Mouse (Mus musculus): Measurements from ENCODE around the gene Gm10570.

Gene Gm10570

DNA sequence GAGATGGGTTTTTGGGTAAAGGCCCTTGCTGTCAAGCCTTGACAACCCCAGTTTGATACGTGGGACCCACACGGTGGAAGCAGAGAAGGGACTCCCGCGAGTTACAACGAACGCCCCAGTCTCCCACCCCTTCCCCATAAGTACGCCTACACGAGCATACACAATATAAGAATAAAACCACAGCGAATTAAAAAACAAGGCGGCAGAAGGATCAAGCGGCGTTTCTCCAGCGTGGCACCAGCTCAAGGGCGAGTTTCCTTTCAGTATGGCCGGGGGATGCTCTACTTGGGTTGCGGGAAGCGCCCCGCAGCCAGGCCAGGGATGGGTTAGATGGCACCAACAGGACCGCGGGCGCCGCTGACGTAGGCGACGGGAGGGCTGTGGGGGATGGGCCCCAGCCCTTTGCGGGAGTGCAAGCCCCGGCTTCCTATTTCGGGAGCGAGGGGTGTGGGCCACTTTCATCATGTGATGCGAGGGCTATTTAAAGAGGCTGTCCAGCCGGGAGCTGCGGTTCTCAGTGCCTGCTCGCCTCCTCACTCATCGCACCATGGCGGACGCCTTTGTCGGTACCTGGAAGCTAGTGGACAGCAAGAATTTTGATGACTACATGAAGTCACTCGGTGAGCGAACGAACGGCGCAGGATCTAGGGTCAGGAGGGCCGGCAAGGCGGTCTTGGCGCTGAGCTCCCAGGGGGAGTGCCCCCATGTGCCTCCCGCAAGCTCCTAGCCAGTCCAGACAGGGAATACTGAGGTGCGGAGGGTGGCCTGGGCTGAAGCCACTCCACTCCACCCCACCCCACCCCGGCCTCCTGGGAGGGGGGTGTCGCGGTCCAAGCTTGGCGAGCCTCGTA lies at the start of gene Gm10570, which contains the start of gene Fabp3:
Gene Gm10570 (minus strand): TSS at position 444 of the 851 bp plus-strand sequence.
Gene Fabp3 (plus strand): TSS at position 365 of the 851 bp plus-strand sequence.
- peak; percentile 84 for DNase-seq

GRCm38 (mm10) chr4:130357946-130358345 lies 49.5 kb upstream of the Gm10570 start:
- no peak for DNase-seq

GRCm38 (mm10) chr4:130352588-130352987 lies 44.1 kb upstream of the Gm10570 start:
- no peak for DNase-seq

DNA sequence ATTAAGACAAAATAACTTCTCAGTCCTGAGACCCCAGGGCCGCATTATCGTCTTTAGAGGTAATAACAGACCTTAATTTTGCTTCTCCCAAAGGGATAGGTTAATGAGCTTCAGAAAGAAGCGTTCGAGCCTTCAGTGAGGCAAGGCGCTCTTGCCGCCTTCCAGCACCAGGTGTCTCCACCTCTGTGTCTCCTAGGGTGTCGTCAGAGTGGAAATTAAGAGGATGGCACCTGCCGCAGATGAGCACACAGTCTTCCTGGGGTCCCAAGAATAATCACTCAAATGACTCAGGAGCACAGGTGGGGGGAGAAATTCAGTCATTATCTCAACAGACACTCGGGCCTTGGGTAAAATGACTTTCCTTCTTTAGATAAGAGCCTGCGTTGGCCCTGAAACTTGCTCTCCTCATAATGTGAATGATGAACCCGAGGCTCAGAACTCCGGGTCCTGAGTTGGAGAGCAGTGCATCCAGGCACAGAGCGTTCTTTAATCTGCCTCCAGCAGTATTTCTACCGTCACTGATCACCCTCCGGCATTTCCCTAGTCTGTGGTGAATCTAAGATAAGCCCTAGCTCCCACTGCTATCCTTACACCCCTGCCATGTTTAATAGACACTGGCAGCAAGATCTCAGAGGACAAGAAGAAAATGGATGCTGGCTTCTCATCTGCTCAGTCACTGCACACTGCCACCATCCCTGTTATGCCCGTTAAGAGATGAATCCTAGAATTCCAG lies 42.4 kb upstream of the Gm10570 start:
- no peak for DNase-seq

DNA sequence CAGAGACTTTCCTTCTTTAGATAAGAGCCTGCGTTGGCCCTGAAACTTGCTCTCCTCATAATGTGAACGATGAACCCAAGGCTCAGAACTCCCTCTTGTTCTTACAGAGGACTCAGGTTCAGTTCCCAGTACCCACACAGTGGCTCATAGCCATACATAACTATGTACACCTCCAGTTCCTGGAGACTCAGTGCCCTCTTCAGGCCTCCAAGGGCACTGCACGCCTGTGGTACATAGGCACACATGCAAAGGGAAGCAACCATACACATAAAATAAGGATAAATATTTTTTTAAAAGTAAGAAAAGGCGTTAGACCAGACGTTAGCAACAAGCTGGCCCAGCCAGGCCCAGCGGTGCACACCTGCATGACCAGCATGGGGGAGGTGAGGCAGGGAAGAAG lies 41.2 kb upstream of the Gm10570 start:
- no peak for DNase-seq

DNA sequence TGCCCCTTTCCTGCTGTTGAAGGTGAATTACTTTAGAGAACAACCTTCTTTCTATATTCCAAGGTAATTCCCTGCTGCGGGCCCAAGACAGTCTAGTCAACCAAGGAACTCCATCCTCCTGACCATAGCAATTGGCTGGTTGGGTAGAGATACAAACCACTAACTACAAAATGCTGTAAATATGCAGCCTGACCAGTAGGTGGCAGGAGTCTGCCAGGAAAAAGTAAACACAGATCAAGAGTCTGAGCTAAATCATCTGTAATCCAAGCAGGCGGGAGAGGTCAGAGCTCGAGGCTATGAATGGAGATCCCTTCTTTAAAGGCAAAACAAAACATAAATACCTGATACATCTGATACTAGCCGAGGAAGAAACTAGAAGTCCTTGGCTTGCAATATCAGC lies 33.2 kb upstream of the Gm10570 start:
- DNase-seq: peak; percentile 21

- DNase-seq: no peak
These were observed 27.4 kb upstream of the Gm10570 start for GRCm38 (mm10) chr4:130335867-130336266.

DNA sequence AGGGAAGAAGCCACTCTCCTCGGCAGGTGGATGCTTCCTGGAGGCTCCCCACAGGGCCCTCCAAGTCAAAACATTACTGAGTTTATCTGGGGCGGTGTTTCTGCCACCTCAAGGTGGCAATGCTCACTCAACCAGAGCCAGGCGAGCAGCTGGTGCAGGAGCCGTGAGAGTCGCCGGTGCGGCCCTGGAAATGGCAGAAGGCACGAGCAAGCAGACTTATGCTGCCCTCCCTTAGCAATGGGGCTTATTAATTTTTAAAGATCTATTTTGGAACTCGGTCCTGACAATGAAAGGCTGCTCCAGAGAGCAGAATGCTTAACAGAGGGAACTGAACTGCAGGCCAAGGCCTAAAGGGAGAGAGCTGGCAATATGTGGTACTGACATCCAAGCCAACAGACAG lies 18.9 kb upstream of the Gm10570 start:
- DNase-seq: no peak

DNA sequence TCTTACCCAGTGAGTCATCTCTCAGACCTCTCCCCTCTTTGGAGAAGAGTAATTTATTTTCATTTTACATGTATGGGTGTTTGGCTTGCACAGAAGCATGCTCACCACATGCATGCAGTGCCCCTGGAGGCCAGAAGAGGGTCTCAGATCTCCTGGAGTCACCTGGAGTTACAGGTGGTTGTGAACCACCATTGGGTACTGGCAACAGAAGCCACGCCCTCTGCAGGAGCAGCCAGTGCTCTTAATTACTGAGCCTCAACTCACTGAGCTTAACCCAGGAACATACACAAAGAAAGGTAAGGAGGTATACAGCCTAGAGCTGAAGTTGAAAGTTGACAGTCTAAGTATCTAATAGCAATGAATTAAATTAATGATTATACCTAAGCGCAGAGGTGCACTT lies 17.0 kb upstream of the Gm10570 start:
- no peak for DNase-seq

- DNase-seq: no peak
These were observed 15.1 kb upstream of the Gm10570 start for GRCm38 (mm10) chr4:130323607-130324006.

GRCm38 (mm10) chr4:130323165-130323564 lies 14.7 kb upstream of the Gm10570 start:
- DNase-seq: no peak

GRCm38 (mm10) chr4:130322567-130322966 lies 14.1 kb upstream of the Gm10570 start:
- DNase-seq: no peak

DNA sequence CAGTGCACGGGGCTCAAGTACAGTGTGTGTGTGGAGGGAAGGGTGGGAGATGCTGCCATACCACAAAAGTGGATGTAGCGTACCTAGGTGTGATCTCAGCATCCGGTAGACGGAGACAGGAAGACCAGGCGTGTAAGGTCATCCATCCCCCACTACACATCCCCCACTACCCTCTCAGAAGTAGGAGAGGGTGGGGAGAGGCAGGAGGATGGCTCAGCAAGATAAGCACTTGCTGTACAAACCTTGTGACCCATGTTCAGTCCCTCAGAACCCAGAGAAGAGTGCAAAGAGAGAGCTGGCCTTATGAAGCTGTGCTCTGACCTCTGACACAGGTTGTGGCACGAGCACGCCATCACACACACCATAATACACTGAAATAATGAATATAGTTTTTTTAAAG lies 13.2 kb upstream of the Gm10570 start:
- DNase-seq: no peak

- no peak for DNase-seq
These were observed 11.1 kb upstream of the Gm10570 start for GRCm38 (mm10) chr4:130319564-130319963.

DNA sequence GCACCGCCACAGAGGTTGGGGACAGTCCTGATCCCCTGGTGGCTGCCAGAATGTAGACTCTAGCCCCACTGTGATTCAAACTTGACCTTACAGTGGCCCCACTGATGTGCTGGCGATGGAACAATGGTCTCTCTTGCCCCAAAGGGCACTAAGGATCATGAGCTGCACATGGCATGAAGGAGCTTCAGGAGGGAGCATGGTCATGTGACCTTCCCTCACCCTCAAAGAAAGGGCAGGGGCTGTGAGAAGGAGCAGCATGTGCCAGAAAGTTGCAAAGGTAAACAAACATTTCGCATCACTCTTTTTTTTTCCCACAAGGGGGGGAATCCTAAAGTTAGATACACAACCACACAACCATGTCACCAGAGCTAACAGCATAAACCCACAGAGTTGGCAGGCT lies 9.6 kb upstream of the Gm10570 start:
- DNase-seq: no peak

DNA sequence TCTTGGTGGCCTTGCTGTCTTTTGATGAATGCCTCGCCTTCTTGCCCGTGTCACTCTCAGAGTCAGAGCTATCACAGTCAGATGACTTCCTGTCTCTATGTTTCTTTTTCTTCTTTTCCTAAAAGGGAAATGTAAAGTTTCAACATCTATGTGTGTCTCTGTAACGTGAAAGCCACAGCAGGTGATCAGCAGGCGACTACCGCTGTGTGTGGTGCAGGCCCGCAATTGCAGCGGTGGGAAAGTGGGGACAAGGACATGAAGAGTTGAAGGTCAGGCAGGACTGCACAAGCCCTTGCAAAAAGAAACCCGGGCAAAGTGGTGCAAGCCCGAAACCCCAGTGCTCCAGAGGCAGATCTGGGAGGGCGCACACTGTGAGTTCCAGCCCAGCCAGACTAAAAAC lies 8.2 kb upstream of the Gm10570 start:
- no peak for DNase-seq

GRCm38 (mm10) chr4:130315771-130316527 lies 7.5 kb upstream of the Gm10570 start:
- no peak for DNase-seq

DNA sequence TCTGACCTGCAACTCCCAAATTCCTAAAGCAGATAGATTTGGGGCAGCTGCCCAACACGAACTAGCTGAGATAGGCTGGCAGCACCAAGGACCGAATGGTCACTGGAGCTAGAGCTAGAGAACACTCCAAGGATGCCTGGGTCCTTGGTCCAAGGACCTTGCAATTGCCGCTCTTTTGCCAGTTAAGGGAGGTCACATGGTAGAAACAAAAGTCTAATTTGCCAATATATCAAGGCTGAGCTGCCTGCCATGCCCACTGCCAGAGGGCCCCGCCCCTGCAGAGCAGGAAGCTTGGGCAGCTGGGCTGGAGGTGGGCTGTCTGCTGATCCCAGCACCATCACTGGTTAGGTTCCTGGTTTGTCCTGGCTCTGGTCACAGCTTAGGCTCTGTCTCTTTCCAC lies 5.1 kb upstream of the Gm10570 start:
- DNase-seq: no peak

DNA sequence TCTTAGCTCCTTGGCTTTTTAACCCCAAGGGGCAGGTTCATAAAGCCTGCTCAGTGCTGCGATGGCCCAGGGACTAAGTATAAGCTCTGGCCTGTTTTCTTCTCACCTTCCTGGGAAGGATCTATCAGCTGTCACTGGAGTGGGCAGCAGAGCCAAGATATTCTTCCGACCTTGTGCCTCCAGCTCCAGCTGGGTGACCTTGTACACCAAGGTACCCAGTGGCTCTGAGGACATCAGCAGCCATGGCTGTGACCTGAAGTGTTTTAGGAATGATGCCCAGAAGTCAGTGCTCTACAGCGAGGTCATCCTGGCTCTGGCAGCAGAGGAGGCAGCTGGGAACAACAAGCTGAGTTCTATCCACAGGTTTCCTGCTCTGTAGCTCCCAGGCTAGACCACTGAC lies 4.1 kb upstream of the Gm10570 start:
- no peak for DNase-seq

DNA sequence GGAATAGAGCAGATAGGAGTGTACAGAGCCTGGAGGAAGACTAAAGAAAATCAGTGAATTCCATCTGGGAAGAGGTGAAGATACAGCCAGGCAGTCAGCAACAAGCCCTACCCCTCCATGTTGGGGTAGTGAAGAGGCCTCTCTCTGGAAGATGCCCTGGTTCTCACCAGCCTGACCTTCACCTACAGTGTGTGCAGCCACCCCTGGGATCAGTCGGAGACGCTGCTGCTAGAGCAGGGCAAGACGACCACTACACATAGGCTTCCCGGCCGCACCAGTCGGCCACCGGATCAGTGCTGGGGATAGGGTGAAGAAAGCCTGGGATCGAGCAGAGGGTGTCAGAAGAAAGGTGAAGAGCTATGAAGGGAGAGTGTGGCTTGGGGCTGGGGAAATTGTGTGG lies 780 bp upstream of the Gm10570 start:
- no peak for DNase-seq

- DNase-seq: peak; percentile 51
These were observed 633 bp downstream of the Gm10570 start for GRCm38 (mm10) chr4:130307851-130308230.

- no peak for DNase-seq
These were observed 1.5 kb downstream of the Gm10570 start for GRCm38 (mm10) chr4:130306796-130307630.
